ENCODE assay signal across 15 mouse cellular contexts in the genomic region with DNA sequence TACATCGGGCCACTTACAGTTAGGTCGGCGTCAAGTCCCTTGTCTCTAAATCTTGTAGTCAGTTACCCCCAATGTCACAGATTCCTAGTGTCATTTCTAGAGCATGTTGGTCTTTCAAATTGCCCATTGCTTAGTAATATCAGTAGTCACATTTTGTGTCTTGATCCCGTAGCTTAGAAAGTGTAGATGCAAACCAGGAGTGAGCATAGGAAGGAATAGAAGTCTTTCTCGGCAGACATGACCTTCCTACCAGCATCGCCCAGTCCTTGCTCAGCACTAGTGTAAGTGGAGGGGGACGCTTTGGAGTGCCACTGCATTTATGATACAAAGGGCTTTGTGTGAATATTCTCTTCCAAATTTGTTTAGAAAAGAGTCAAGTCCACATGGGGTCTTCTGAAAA.
DNase-seq lines count a peak whose midpoint lies in the region; ATAC-seq and TF ChIP-seq lines count a peak whose summit lies in the region.
"Had no signal": no experiment of that assay in that cellular context is flagged by ENCODE, and none has a peak within 500 bp of the region (broad histone marks: within the 10 kb centered on the region; RNA-seq: fewer than 3 reads in every experiment).

No protein-coding gene starts in this region.

- peak overlapping the region; percentile 99 for H3K27ac ChIP-seq in cerebellum, adult 2 months (ENCODE audit: insufficient read depth, low read length)
- no peak overlapping the region for H3K27ac ChIP-seq in heart, embryonic 12.5 days (ENCODE audit: poor library complexity, severe bottlenecking)
- no peak overlapping the region for H3K27ac ChIP-seq in heart, embryonic 11.5 days (ENCODE audit: low read depth, low read length)
- H3K27ac ChIP-seq in hindbrain, postnatal 0 days, result peak overlapping the region; percentile 57; the same call in 1 of the 2 replicates
- no peak overlapping the region for H3K27ac ChIP-seq in hindbrain, embryonic 11.5 days (ENCODE audit: low read depth, low read length)
- H3K27ac ChIP-seq in midbrain, embryonic 10.5 days (replicated peaks), result no peak overlapping the region
- H3K27ac ChIP-seq: limb, embryonic 13.5 days; liver, embryonic 14.5 days had no signal

- H3K9me3 ChIP-seq in heart, embryonic 12.5 days (replicated peaks), result no peaks in the 10 kb centered on the region
- no peaks in the 10 kb centered on the region for H3K9me3 ChIP-seq in heart, embryonic 11.5 days (replicated peaks; ENCODE audit: control insufficient read depth, low read length)
- H3K9me3 ChIP-seq in hindbrain, postnatal 0 days (ENCODE audit: low read length), result no peaks in the 10 kb centered on the region
- no peaks in the 10 kb centered on the region for H3K9me3 ChIP-seq in hindbrain, embryonic 11.5 days (ENCODE audit: control insufficient read depth, low read length)
- no peaks in the 10 kb centered on the region for H3K9me3 ChIP-seq in midbrain, embryonic 10.5 days (replicated peaks)
- H3K9me3 ChIP-seq: limb, embryonic 13.5 days had no signal

- no peak for TF ChIP-seq CTCF in cerebellum, adult 2 months (IDR thresholded peaks at IDR 0.05; ENCODE audit: borderline replicate concordance, insufficient read depth, low read depth, low read length)
- no peak for TF ChIP-seq CTCF in hindbrain, postnatal 0 days (IDR thresholded peaks at IDR 0.05; ENCODE audit: low read depth)

- peak overlapping the region; percentile 58 for H3K4me3 ChIP-seq in cerebellum, adult 2 months (replicated peaks; ENCODE audit: insufficient read depth, low read depth, low read length)
- H3K4me3 ChIP-seq in heart, embryonic 12.5 days, result no peak overlapping the region
- H3K4me3 ChIP-seq in heart, embryonic 11.5 days (ENCODE audit: low read depth, low read length), result no peak overlapping the region
- no peak overlapping the region for H3K4me3 ChIP-seq in hindbrain, postnatal 0 days (ENCODE audit: low read length)
- no peak overlapping the region for H3K4me3 ChIP-seq in hindbrain, embryonic 11.5 days (ENCODE audit: low read depth, low read length)
- H3K4me3 ChIP-seq in midbrain, embryonic 10.5 days, result no peak overlapping the region
- H3K4me3 ChIP-seq: limb, embryonic 13.5 days had no signal

- DNase-seq in cerebellum, adult 2 months, result peak; percentile 60 to 66
- DNase-seq in hindbrain, postnatal 0 days (ENCODE audit: low spot score), result peak; percentile 55
- no peak for DNase-seq in hindbrain, embryonic 11.5 days (ENCODE audit: low spot score)
- DNase-seq in cerebellum, postnatal 25 days, result peak; percentile 59
- DNase-seq in midbrain, embryonic 10.5 days (ENCODE audit: low spot score), result no peak
- DNase-seq: kidney, adult 2 months; kidney, postnatal 14 days; layer of hippocampus, adult 9-11 months; midbrain, embryonic 14.5 days; right cerebral cortex, adult 18-20 months had no signal

- WGBS in cerebellum, adult 2 months, result 6% methylated on average over 7 of the region's 7 CpGs
- 40% methylated on average over 7 of the region's 7 CpGs for WGBS in heart, embryonic 12.5 days
- WGBS in heart, embryonic 11.5 days (ENCODE audit: insufficient replicate concordance), result 44% methylated on average over 7 of the region's 7 CpGs
- 61% methylated on average over 7 of the region's 7 CpGs for WGBS in hindbrain, postnatal 0 days
- 85% methylated on average over 7 of the region's 7 CpGs for WGBS in hindbrain, embryonic 11.5 days
- 87% methylated on average over 7 of the region's 7 CpGs for WGBS in midbrain, embryonic 10.5 days

- H3K9ac ChIP-seq in heart, embryonic 12.5 days, result no peak overlapping the region
- H3K9ac ChIP-seq in heart, embryonic 11.5 days (ENCODE audit: low read depth, low read length), result no peak overlapping the region
- 0 out of 2 replicates have a peak overlapping the region, but pooled peaks have one; percentile 14 for H3K9ac ChIP-seq in hindbrain, postnatal 0 days (replicated peaks; ENCODE audit: low read length)
- no peak overlapping the region for H3K9ac ChIP-seq in hindbrain, embryonic 11.5 days (ENCODE audit: low read depth, low read length)
- H3K9ac ChIP-seq: limb, embryonic 13.5 days; liver, embryonic 14.5 days had no signal

- H3K27me3 ChIP-seq in cerebellum, adult 2 months (ENCODE audit: control insufficient read depth, insufficient read depth, low read length), result no peaks in the 10 kb centered on the region
- no peaks in the 10 kb centered on the region for H3K27me3 ChIP-seq in heart, embryonic 12.5 days (replicated peaks)
- H3K27me3 ChIP-seq in heart, embryonic 11.5 days (ENCODE audit: control insufficient read depth, insufficient read depth, low read length), result no peaks in the 10 kb centered on the region
- no peaks in the 10 kb centered on the region for H3K27me3 ChIP-seq in hindbrain, postnatal 0 days (ENCODE audit: insufficient read depth, low read length)
- H3K27me3 ChIP-seq in hindbrain, embryonic 11.5 days (ENCODE audit: control insufficient read depth, insufficient read depth, low read length), result no peaks in the 10 kb centered on the region
- peaks cover 13% of the 10 kb centered on the region for H3K27me3 ChIP-seq in midbrain, embryonic 10.5 days (ENCODE audit: low read depth, poor library complexity, severe bottlenecking)
- H3K27me3 ChIP-seq: limb, embryonic 13.5 days had no signal

- H3K4me1 ChIP-seq in cerebellum, adult 2 months (ENCODE audit: control insufficient read depth, insufficient read depth, low read length), result peaks cover 12% of the 10 kb centered on the region; the same call in 1 of the 2 replicates
- peaks cover 17% of the 10 kb centered on the region for H3K4me1 ChIP-seq in heart, embryonic 12.5 days (replicated peaks)
- H3K4me1 ChIP-seq in heart, embryonic 11.5 days (ENCODE audit: control insufficient read depth, insufficient read depth, low read length), result peaks cover 2% of the 10 kb centered on the region; the same call in 1 of the 2 replicates
- H3K4me1 ChIP-seq in hindbrain, postnatal 0 days (ENCODE audit: insufficient read depth, low read length), result no peaks in the 10 kb centered on the region
- no peaks in the 10 kb centered on the region for H3K4me1 ChIP-seq in hindbrain, embryonic 11.5 days (replicated peaks; ENCODE audit: control insufficient read depth, insufficient read depth, low read length)
- peaks cover 16% of the 10 kb centered on the region for H3K4me1 ChIP-seq in midbrain, embryonic 10.5 days

- peak overlapping the region; percentile 21; the same call in 1 of the 2 replicates for H3K4me2 ChIP-seq in heart, embryonic 12.5 days
- no peak overlapping the region for H3K4me2 ChIP-seq in heart, embryonic 11.5 days
- H3K4me2 ChIP-seq in hindbrain, postnatal 0 days (ENCODE audit: low read depth, low read length), result peak overlapping the region; percentile 33
- no peak overlapping the region for H3K4me2 ChIP-seq in hindbrain, embryonic 11.5 days (replicated peaks; ENCODE audit: low read depth, low read length)
- H3K4me2 ChIP-seq: limb, embryonic 13.5 days had no signal

- peaks cover 5% of the 10 kb centered on the region; the same call in 1 of the 2 replicates for H3K36me3 ChIP-seq in heart, embryonic 12.5 days
- H3K36me3 ChIP-seq in heart, embryonic 11.5 days (ENCODE audit: control insufficient read depth, insufficient read depth, low read length), result no peaks in the 10 kb centered on the region
- no peaks in the 10 kb centered on the region for H3K36me3 ChIP-seq in hindbrain, postnatal 0 days (ENCODE audit: insufficient read depth, low read length)
- H3K36me3 ChIP-seq in hindbrain, embryonic 11.5 days (ENCODE audit: control insufficient read depth, insufficient read depth, low read length), result no peaks in the 10 kb centered on the region
- no peaks in the 10 kb centered on the region for H3K36me3 ChIP-seq in midbrain, embryonic 10.5 days
- H3K36me3 ChIP-seq: limb, embryonic 13.5 days had no signal

- ATAC-seq in cerebellum, adult (ENCODE audit: insufficient number of reproducible peaks, low FRiP score, low TSS enrichment), result no peak
- no peak for ATAC-seq in heart, embryonic 12.5 days (ENCODE audit: insufficient number of reproducible peaks, low FRiP score)
- ATAC-seq in heart, embryonic 11.5 days (replicated peaks; ENCODE audit: insufficient number of reproducible peaks, low FRiP score, low TSS enrichment), result no peak
- no peak for ATAC-seq in hindbrain, postnatal 0 days
- ATAC-seq in hindbrain, embryonic 11.5 days (ENCODE audit: low FRiP score), result no peak

- no peak for TF ChIP-seq POLR2A in cerebellum, adult 2 months (IDR thresholded peaks at IDR 0.05; ENCODE audit: borderline replicate concordance, insufficient read depth, low read length)

Comparison
In these comparisons a context has a peak if more than half of its experiments do, and no peak if none do; other contexts are left out.
1. DNase-seq: peak in cerebellum, adult 2 months (2 of 2), hindbrain, postnatal 0 days (single experiment) and cerebellum, postnatal 25 days (2 of 2); none in hindbrain, embryonic 11.5 days (single experiment) and midbrain, embryonic 10.5 days (single experiment).
2. H3K27ac ChIP-seq: peak in cerebellum, adult 2 months (single experiment) and hindbrain, postnatal 0 days (single experiment); none in heart, embryonic 12.5 days (single experiment), heart, embryonic 11.5 days (single experiment), hindbrain, embryonic 11.5 days (single experiment) and midbrain, embryonic 10.5 days (single experiment).
3. H3K4me2 ChIP-seq: peak in heart, embryonic 12.5 days (single experiment) and hindbrain, postnatal 0 days (single experiment); none in heart, embryonic 11.5 days (single experiment) and hindbrain, embryonic 11.5 days (single experiment).